Mouse (Mus musculus) limb, embryonic 13.5 days (tissue): ENCODE measurements around the gene 1700018B08Rik. TPM values are rescaled to one million over a fixed set of nuclear protein-coding genes. Genes with fewer than 3 reads are reported as not detected.

ENCODE experiments used
- polyA plus RNA-seq: library from polyadenylated mRNA; unstranded; fragments of >200 nt; fragmentation: Nextera tagmentation; extraction: Ambion mirVana; gene quantifications from 2 replicates; pipeline ENCODE4 v1.2.1, GENCODE M21; 2015

1700018B08Rik gene
- polyA plus RNA-seq, 1 experiment from 2014 or later, result not detected

Other genes starting within 250 kb of the 1700018B08Rik start
- gene Fbxo31, start 34.5 kb upstream of the 1700018B08Rik start, polyA plus RNA-seq, result 17.6 and 19.3 TPM in 2 replicates
- gene Map1lc3b, start 46.0 kb upstream of the 1700018B08Rik start, polyA plus RNA-seq, result 189 and 193 TPM in 2 replicates
- 18.4 and 20.1 TPM in 2 replicates for gene Zcchc14, start 108.6 kb upstream of the 1700018B08Rik start, polyA plus RNA-seq
- 0.81 and 1.0 TPM in 2 replicates for gene Jph3, start 185.3 kb upstream of the 1700018B08Rik start, polyA plus RNA-seq